Mouse (Mus musculus) testis, adult 2 months (tissue): ENCODE measurements at regions not wholly inside any gene's neighbourhood (a gene's known extent, or its start where the extent isn't known, plus 50 kb on each side); places are given as distances from the start of the nearest gene placed in this dataset.

Experiments
- CTCF ChIP-seq: fragments of 200-500 bp; IDR thresholded peaks from 2 replicates; pipeline ENCODE4 v1.5.1; 2012; ENCODE audit warnings: low read depth, mild to moderate bottlenecking, inconsistent platforms, low read length, moderate library complexity; ENCODE audit not compliant: control insufficient read depth, insufficient read depth, insufficient replicate concordance
- POLR2A ChIP-seq: fragments of 200-500 bp; IDR thresholded peaks from 2 replicates; pipeline ENCODE4 v1.6.1; 2012; ENCODE audit warnings: low read depth, mild to moderate bottlenecking, inconsistent platforms, low read length, moderate library complexity; ENCODE audit not compliant: control insufficient read depth

- no peak for TF ChIP-seq POLR2A
- TF ChIP-seq CTCF = no peak
Observed at GRCm38 (mm10) chr2:66961808-66962519, 177.2 kb upstream of the Scn7a start.
